Mouse (Mus musculus): ENCODE measurements at regions not wholly inside any gene's neighbourhood (a gene's known extent, or its start where the extent isn't known, plus 50 kb on each side); places are given as distances from the start of the nearest gene placed in this dataset.

DNA sequence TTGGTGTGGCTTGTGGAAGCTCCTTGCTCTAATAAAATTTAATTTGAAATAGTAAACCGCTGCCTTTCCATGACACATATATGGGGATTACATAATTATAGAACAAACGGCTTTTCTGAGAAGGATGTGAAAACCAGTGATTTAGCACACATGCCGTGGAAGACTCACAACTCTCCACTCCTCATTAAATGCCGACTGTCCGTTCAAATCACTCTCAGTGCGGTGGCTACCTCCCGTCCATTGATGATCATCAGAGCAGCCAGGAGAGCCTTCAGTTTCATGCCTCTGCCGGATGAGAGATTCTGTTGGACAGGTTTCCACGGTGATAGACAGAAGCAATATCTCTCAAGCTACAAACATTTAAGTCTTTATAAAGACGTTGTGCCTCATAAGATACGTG lies 451.3 kb downstream of the Glrx3 start:
- no peak overlapping the region for H3K9ac ChIP-seq (ENCODE audit: low read length)
- DNase-seq (ENCODE audit: low spot score) (no peak), ATAC-seq (ENCODE audit: low FRiP score, low TSS enrichment) (no peak)
- H3K36me3 ChIP-seq (ENCODE audit: control insufficient read depth, insufficient read depth, low read length), result no peaks in the 10 kb centered on the region
- no peak overlapping the region for H3K4me2 ChIP-seq (replicated peaks; ENCODE audit: low read depth)
- no peak overlapping the region for H3K4me3 ChIP-seq (ENCODE audit: low read depth, low read length)
- H3K9me3 ChIP-seq (ENCODE audit: control insufficient read depth, low read length), result no peaks in the 10 kb centered on the region
- H3K27me3 ChIP-seq (ENCODE audit: control insufficient read depth, insufficient read depth, low read length), result no peaks in the 10 kb centered on the region
- H3K27ac ChIP-seq (replicated peaks), result no peak overlapping the region
- no peaks in the 10 kb centered on the region for H3K4me1 ChIP-seq (replicated peaks; ENCODE audit: control insufficient read depth, insufficient read depth)
- 80% methylated on average over 11 of the region's 11 CpGs for WGBS
- TF ChIP-seq CTCF (IDR thresholded peaks at IDR 0.05; ENCODE audit: low read depth) (no peak), EP300 (optimal IDR thresholded peaks at IDR 0.05) (no peak)

DNA sequence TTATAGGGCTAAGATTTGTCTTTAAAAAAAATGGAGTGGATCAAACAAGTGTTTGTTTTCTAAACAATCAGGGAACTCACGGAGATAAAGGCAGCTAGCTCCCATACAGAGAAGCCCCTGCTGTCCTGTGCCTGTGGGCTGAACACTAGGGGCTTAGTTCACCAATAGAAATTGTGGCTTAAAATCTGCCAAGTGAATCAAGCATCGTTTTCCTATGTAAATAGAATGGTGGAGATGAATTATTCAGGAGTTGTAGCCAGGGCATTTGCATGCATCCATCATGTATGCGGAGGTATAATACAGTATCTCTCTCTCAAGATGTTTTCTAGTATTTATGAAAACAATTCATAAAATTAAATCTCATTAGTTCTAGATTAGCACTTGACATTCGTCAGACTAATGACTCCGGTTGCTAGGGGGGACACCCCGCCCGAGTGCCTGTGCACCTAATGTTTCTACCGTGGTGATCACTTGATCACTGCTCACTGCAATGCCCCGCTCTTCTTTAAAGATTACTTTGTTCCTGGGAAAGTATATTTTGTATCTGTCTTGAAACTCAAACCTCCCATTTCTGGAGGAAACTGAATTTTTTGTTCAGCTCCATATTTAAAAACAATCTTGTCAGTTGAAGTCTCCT lies 469.1 kb downstream of the Glrx3 start:
- Histone ChIP-seq H3K4me3 (ENCODE audit: low read depth, low read length) (no peak overlapping the region), H3K9ac (ENCODE audit: low read length) (no peak overlapping the region), H3K27ac (replicated peaks) (no peak overlapping the region), H3K27me3 (ENCODE audit: control insufficient read depth, insufficient read depth, low read length) (no peaks in the 10 kb centered on the region), H3K36me3 (ENCODE audit: control insufficient read depth, insufficient read depth, low read length) (no peaks in the 10 kb centered on the region), H3K9me3 (ENCODE audit: control insufficient read depth, low read length) (no peaks in the 10 kb centered on the region), H3K4me1 (replicated peaks; ENCODE audit: control insufficient read depth, insufficient read depth) (no peaks in the 10 kb centered on the region), H3K4me2 (replicated peaks; ENCODE audit: low read depth) (no peak overlapping the region)
- TF ChIP-seq CTCF (IDR thresholded peaks at IDR 0.05; ENCODE audit: low read depth) (no peak), EP300 (optimal IDR thresholded peaks at IDR 0.05) (no peak)
- DNase-seq (ENCODE audit: low spot score) (no peak), ATAC-seq (ENCODE audit: low FRiP score, low TSS enrichment) (no peak)
- 67% methylated on average over 9 of the region's 9 CpGs for WGBS

DNA sequence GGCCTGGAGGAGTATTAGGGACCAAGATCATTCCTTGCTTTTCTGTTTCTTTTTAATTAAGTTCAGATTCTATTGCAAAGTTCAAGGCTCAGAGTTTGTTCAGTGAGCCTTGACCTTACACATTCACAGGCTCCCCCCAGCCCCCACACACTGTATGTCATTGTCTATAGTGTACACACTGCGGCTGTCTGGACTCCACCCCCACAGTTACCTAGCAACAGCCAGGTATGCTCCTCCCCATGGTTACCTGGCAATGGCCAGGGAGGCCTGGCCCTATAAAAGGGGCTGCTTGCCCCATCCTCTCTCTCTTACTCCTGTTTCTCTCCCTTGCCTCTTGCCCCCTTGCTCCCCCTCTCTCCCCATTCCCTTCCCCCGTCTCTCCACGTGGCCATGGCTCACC lies 472.0 kb downstream of the Glrx3 start:
- no peak for ATAC-seq (ENCODE audit: low FRiP score, low TSS enrichment)
- no peak overlapping the region for H3K4me3 ChIP-seq (ENCODE audit: low read depth, low read length)
- 40% methylated on average over 3 of the region's 3 CpGs for WGBS

DNA sequence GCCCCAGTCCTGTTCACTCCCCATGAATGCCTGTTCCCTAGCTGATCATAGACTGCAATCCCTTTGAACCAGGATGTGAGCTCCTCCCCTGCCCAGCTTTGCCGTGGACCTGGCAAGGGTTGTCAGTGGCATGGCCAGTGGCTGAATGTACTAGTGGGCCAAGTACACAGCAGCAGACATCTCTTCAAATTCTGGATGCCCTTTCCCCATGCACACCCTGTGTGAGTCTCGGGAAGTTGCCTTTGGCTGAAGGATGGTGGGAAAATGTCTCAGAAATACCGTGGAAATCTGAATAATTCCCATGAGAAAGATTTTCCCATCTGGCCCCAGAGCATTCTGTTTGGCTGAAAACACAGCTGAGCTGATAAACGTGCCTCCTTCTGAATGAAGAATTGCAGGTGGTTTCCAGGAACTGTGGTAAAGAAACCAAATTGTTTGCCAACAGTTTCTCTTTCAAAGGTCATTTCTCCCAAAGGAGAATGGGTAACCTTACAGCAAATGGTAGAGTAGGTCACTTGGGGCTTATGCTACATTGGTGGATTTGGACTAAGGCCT lies 476.2 kb downstream of the Glrx3 start:
- no peaks in the 10 kb centered on the region for H3K4me1 ChIP-seq (replicated peaks; ENCODE audit: control insufficient read depth, insufficient read depth)
- no peak overlapping the region for H3K4me2 ChIP-seq (replicated peaks; ENCODE audit: low read depth)
- H3K27ac ChIP-seq (replicated peaks), result no peak overlapping the region
- H3K9ac ChIP-seq (ENCODE audit: low read length), result no peak overlapping the region
- H3K9me3 ChIP-seq (ENCODE audit: control insufficient read depth, low read length), result no peaks in the 10 kb centered on the region
- no peak for TF ChIP-seq EP300 (optimal IDR thresholded peaks at IDR 0.05)
- TF ChIP-seq CTCF (IDR thresholded peaks at IDR 0.05; ENCODE audit: low read depth), result no peak
- no peak overlapping the region for H3K4me3 ChIP-seq (ENCODE audit: low read depth, low read length)
- H3K36me3 ChIP-seq (ENCODE audit: control insufficient read depth, insufficient read depth, low read length), result no peaks in the 10 kb centered on the region
- WGBS, result 44% methylated on average over 4 of the region's 4 CpGs
- DNase-seq (ENCODE audit: low spot score) (no peak), ATAC-seq (ENCODE audit: low FRiP score, low TSS enrichment) (no peak)
- no peaks in the 10 kb centered on the region for H3K27me3 ChIP-seq (ENCODE audit: control insufficient read depth, insufficient read depth, low read length)

More for the DNA sequence above, 472.0 kb downstream of the Glrx3 start:
- Histone ChIP-seq H3K9me3 (ENCODE audit: control insufficient read depth, low read length) (no peaks in the 10 kb centered on the region), H3K36me3 (ENCODE audit: control insufficient read depth, insufficient read depth, low read length) (no peaks in the 10 kb centered on the region), H3K4me1 (replicated peaks; ENCODE audit: control insufficient read depth, insufficient read depth) (no peaks in the 10 kb centered on the region), H3K4me2 (replicated peaks; ENCODE audit: low read depth) (no peak overlapping the region), H3K27ac (replicated peaks) (no peak overlapping the region), H3K27me3 (ENCODE audit: control insufficient read depth, insufficient read depth, low read length) (no peaks in the 10 kb centered on the region), H3K9ac (ENCODE audit: low read length) (no peak overlapping the region)
- no peak for DNase-seq (ENCODE audit: low spot score)
- TF ChIP-seq EP300 (optimal IDR thresholded peaks at IDR 0.05) (no peak), CTCF (IDR thresholded peaks at IDR 0.05; ENCODE audit: low read depth) (no peak)

DNA sequence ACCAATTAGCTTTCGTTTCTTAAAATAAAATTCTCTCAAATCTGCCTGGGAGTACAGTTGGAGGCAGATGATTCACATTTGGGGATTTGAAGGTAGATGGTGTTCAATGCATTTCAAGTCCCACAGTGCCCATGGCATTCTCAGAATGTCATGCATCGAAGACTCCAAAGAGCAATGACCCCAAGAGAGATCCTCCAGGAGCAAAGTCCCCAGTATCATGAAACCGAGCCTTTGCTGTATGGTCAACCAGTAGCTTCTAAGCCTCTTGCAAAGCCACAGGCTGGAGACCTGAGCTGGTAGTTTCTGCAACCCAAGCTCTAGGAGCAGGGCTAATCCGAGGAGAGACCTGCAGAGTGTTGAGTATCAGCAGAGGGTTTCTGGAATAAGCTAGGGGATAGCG lies 477.1 kb downstream of the Glrx3 start:
- no peaks in the 10 kb centered on the region for H3K27me3 ChIP-seq (ENCODE audit: control insufficient read depth, insufficient read depth, low read length)
- ATAC-seq (ENCODE audit: low FRiP score, low TSS enrichment) (no peak), DNase-seq (ENCODE audit: low spot score) (no peak)
- no peak overlapping the region for H3K9ac ChIP-seq (ENCODE audit: low read length)
- no peaks in the 10 kb centered on the region for H3K4me1 ChIP-seq (replicated peaks; ENCODE audit: control insufficient read depth, insufficient read depth)
- no peak overlapping the region for H3K4me2 ChIP-seq (replicated peaks; ENCODE audit: low read depth)
- H3K4me3 ChIP-seq (ENCODE audit: low read depth, low read length), result no peak overlapping the region
- 88% methylated on average over 5 of the region's 5 CpGs for WGBS
- H3K36me3 ChIP-seq (ENCODE audit: control insufficient read depth, insufficient read depth, low read length), result no peaks in the 10 kb centered on the region
- no peak overlapping the region for H3K27ac ChIP-seq (replicated peaks)
- TF ChIP-seq EP300 (optimal IDR thresholded peaks at IDR 0.05), result no peak
- H3K9me3 ChIP-seq (ENCODE audit: control insufficient read depth, low read length), result no peaks in the 10 kb centered on the region

DNA sequence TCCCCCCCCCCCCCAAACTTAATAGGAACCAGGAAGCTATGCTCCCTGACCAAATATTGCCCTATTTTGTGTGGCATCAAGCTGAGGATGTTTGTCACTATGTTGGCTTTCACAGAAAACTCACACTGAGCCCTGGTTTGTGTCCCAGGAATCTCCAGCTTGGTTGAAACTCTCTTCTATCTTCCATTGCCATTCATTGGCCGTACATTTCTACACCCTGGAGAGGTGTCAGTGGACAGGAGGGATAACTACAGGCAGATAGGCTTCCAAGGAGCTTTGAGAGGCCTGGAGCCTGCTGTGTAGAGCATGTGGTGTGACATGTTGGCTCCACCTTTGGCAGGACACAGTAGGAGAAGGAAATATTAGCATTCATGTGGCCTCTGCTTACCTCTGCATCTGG lies 478.9 kb downstream of the Glrx3 start:
- no peaks in the 10 kb centered on the region for H3K9me3 ChIP-seq (ENCODE audit: control insufficient read depth, low read length)
- ATAC-seq (ENCODE audit: low FRiP score, low TSS enrichment) (no peak), DNase-seq (ENCODE audit: low spot score) (no peak)
- no peaks in the 10 kb centered on the region for H3K4me1 ChIP-seq (replicated peaks; ENCODE audit: control insufficient read depth, insufficient read depth)
- WGBS, result 70% methylated on average over 1 of the region's 1 CpGs
- TF ChIP-seq CTCF (IDR thresholded peaks at IDR 0.05; ENCODE audit: low read depth) (no peak), EP300 (optimal IDR thresholded peaks at IDR 0.05) (no peak)
- no peaks in the 10 kb centered on the region for H3K27me3 ChIP-seq (ENCODE audit: control insufficient read depth, insufficient read depth, low read length)
- H3K4me3 ChIP-seq (ENCODE audit: low read depth, low read length), result no peak overlapping the region
- no peaks in the 10 kb centered on the region for H3K36me3 ChIP-seq (ENCODE audit: control insufficient read depth, insufficient read depth, low read length)
- no peak overlapping the region for H3K4me2 ChIP-seq (replicated peaks; ENCODE audit: low read depth)
- H3K9ac ChIP-seq (ENCODE audit: low read length), result no peak overlapping the region
- no peak overlapping the region for H3K27ac ChIP-seq (replicated peaks)

Measured in stomach, postnatal 0 days (tissue).